In genomic region chr9:86720794-86721193, GRCm38 (mm10) we compare ENCODE assay signal across 19 mouse cellular contexts. TPM values are rescaled to one million over a fixed set of nuclear protein-coding genes. Genes with fewer than 3 reads are reported as not detected.
"Had no signal": no experiment of that assay in that cellular context is flagged by ENCODE, and none has a peak within 500 bp of the region (broad histone marks: within the 10 kb centered on the region; RNA-seq: fewer than 3 reads in every experiment).

No protein-coding gene starts in this region.

- H3K27me3 ChIP-seq: liver, embryonic 13.5 days; midbrain, embryonic 12.5 days; midbrain, embryonic 15.5 days; neural tube, embryonic 12.5 days; neural tube, embryonic 15.5 days had no signal

- H3K4me2 ChIP-seq: liver, embryonic 13.5 days; midbrain, embryonic 12.5 days; midbrain, embryonic 15.5 days; neural tube, embryonic 12.5 days; neural tube, embryonic 15.5 days had no signal

- DNase-seq: kidney, adult 2 months; kidney, postnatal 10 days; kidney, postnatal 36 days; layer of hippocampus, adult 9-11 months; liver, embryonic 13.5 days; lung, adult 2 months; lung, postnatal 14 days; right cerebral cortex, adult 18-20 months; right cerebral cortex, postnatal 14 days; right cerebral cortex, postnatal 4 days; thymus, postnatal 25 days had no signal

- H3K4me1 ChIP-seq: liver, embryonic 13.5 days; midbrain, embryonic 15.5 days; neural tube, embryonic 12.5 days; neural tube, embryonic 15.5 days had no signal

- ATAC-seq: midbrain, embryonic 15.5 days had no signal

- H3K9me3 ChIP-seq: liver, embryonic 13.5 days; midbrain, embryonic 12.5 days; midbrain, embryonic 15.5 days; neural tube, embryonic 12.5 days; neural tube, embryonic 15.5 days had no signal

- H3K4me3 ChIP-seq: layer of hippocampus, adult 2 months; liver, embryonic 13.5 days; midbrain, embryonic 12.5 days; midbrain, embryonic 15.5 days; neural tube, embryonic 12.5 days; neural tube, embryonic 15.5 days had no signal

- H3K27ac ChIP-seq: layer of hippocampus, adult 2 months; liver, embryonic 13.5 days; macrophage; midbrain, embryonic 12.5 days; midbrain, embryonic 15.5 days; neural tube, embryonic 12.5 days; neural tube, embryonic 15.5 days had no signal

- H3K9ac ChIP-seq: liver, embryonic 13.5 days; midbrain, embryonic 12.5 days; midbrain, embryonic 15.5 days; neural tube, embryonic 12.5 days; neural tube, embryonic 15.5 days had no signal

- H3K36me3 ChIP-seq: liver, embryonic 13.5 days; midbrain, embryonic 12.5 days; midbrain, embryonic 15.5 days; neural tube, embryonic 12.5 days; neural tube, embryonic 15.5 days had no signal

RNA-seq across cellular contexts. Expression of gene Prss35, which starts 22.7 kb away (rescaled TPM):
- total RNA-seq: liver, adult 2 months; megakaryocyte, adult 5-6 weeks had no signal
- polyA plus RNA-seq: liver, adult 2 months; macrophage had no signal

RNA-seq across cellular contexts. Expression of gene Me1, which starts 25.0 kb away (rescaled TPM):
- total RNA-seq: megakaryocyte, adult 5-6 weeks had no signal
